ENCODE assay signal across 8 mouse cellular contexts in genomic region chr13:56428724-56429500, GRCm38 (mm10). TPM values are rescaled to one million over a fixed set of nuclear protein-coding genes. Genes with fewer than 3 reads are reported as not detected.
DNase-seq lines count a peak whose midpoint lies in the region; ATAC-seq lines count a peak whose summit lies in the region.
"Had no signal": no experiment of that assay in that cellular context is flagged by ENCODE, and none has a peak within 500 bp of the region (broad histone marks: within the 10 kb centered on the region; RNA-seq: fewer than 3 reads in every experiment).

No protein-coding gene starts in this region.

- no peak overlapping the region for H3K9ac ChIP-seq in midbrain, embryonic 11.5 days (ENCODE audit: low read length)

- H3K27me3 ChIP-seq in midbrain, embryonic 11.5 days (ENCODE audit: control insufficient read depth, insufficient read depth, low read length), result no peaks in the 10 kb centered on the region; the same call in 1 of the 2 replicates
- H3K27me3 ChIP-seq in splenic B cell, adult 2 months (ENCODE audit: control insufficient read depth, insufficient read depth, low read length, poor library complexity, severe bottlenecking), result no peaks in the 10 kb centered on the region

- H3K27ac ChIP-seq in midbrain, embryonic 11.5 days (ENCODE audit: low read depth, low read length), result no peak overlapping the region

- DNase-seq in ZHBTc4 (ENCODE audit: low read depth, low spot score), result peak; percentile 82
- DNase-seq in cerebellum, adult 9-10 months, result peak; percentile 63
- DNase-seq in frontal cortex, postnatal 14 days (ENCODE audit: low spot score in 2 of 2), result peak; percentile 32 to 75
- DNase-seq in hindlimb bud, embryonic 11.5 days (ENCODE audit: extremely low spot score, low read depth, low spot score), result peak; percentile 56
- peak; percentile 78 to 86 for DNase-seq in left cerebral cortex, postnatal 14 days (ENCODE audit: low spot score in 2 of 2)
- peak; percentile 99 for DNase-seq in midbrain, embryonic 11.5 days (ENCODE audit: low spot score, missing footprints)
- peak; percentile 21 for DNase-seq in splenic B cell, adult 2 months (ENCODE audit: low read depth, low spot score)

- H3K4me3 ChIP-seq in midbrain, embryonic 11.5 days (ENCODE audit: low read depth, low read length), result no peak overlapping the region

- no peak overlapping the region for H3K4me2 ChIP-seq in midbrain, embryonic 11.5 days

- 28% methylated on average over 16 of the region's 16 CpGs for WGBS in midbrain, embryonic 11.5 days

- intact Hi-C loops in left cerebral cortex, postnatal 14 days (cut with DNase I), result loop anchor here (2.0 kb wide), 1 partner anchor 232 kb away; no protein-coding TSS in a partner anchor

- no peaks in the 10 kb centered on the region for H3K36me3 ChIP-seq in midbrain, embryonic 11.5 days (ENCODE audit: control insufficient read depth, insufficient read depth, low read length)
- no peaks in the 10 kb centered on the region for H3K36me3 ChIP-seq in splenic B cell, adult 2 months (ENCODE audit: control insufficient read depth, insufficient read depth, low read length, poor library complexity, severe bottlenecking)

- ATAC-seq in midbrain, embryonic 11.5 days (ENCODE audit: low FRiP score), result peak; percentile 80

- peaks cover 5% of the 10 kb centered on the region; the same call in 1 of the 2 replicates for H3K4me1 ChIP-seq in midbrain, embryonic 11.5 days (ENCODE audit: control insufficient read depth, insufficient read depth, low read length)

- H3K9me3 ChIP-seq in midbrain, embryonic 11.5 days (ENCODE audit: control insufficient read depth, low read length), result no peaks in the 10 kb centered on the region

RNA-seq across cellular contexts. Expression of gene Gm3045, which starts 2.5 kb away (rescaled TPM):
- total RNA-seq in left cerebral cortex, postnatal 14 days (2021), result not detected
- polyA plus RNA-seq in midbrain, embryonic 11.5 days (2014; fragmentation: Nextera tagmentation; extraction: Ambion mirVana), result not detected in 2 replicates
- total RNA-seq: left cerebral cortex, adult 8-10 months had no signal

RNA-seq across cellular contexts. Expression of gene Slc25a48, which starts 9.2 kb away (rescaled TPM):
- under 1 TPM; 0.08 to 0.13 TPM for total RNA-seq in left cerebral cortex, postnatal 14 days (2021)
- polyA plus RNA-seq in midbrain, embryonic 11.5 days (2014; fragmentation: Nextera tagmentation; extraction: Ambion mirVana), result not detected in 2 replicates

RNA-seq across cellular contexts. Expression of gene Il9, which starts 53.1 kb away (rescaled TPM):
- total RNA-seq in left cerebral cortex, postnatal 14 days (2021), result not detected
- not detected in 2 replicates for polyA plus RNA-seq in midbrain, embryonic 11.5 days (2014; fragmentation: Nextera tagmentation; extraction: Ambion mirVana)
- total RNA-seq: left cerebral cortex, adult 8-10 months had no signal

Comparison
In these comparisons a context has a peak if more than half of its experiments do, and no peak if none do; other contexts are left out.
1. DNase-seq: peak in every context shown above with its lines; median percentile 99 in midbrain, embryonic 11.5 days; 82 in ZHBTc4; 82 in left cerebral cortex, postnatal 14 days; 63 in cerebellum, adult 9-10 months; 56 in hindlimb bud, embryonic 11.5 days; 54 in frontal cortex, postnatal 14 days; 21 in splenic B cell, adult 2 months.